Mouse (Mus musculus) G1E (cell line): ENCODE data around the gene Psmd7. TPM values are rescaled to one million over a fixed set of nuclear protein-coding genes. Genes with fewer than 3 reads are reported as not detected.

Source experiments
- ATAC-seq: 2 replicates; pipeline ENCODE4 v1.8.0; 2016; ENCODE audit warnings: mild to moderate bottlenecking; ENCODE audit not compliant: insufficient number of reproducible peaks, poor library complexity, low FRiP score, severe bottlenecking; ENCODE audit errors: extremely low read depth
- DNase-seq: peaks from one replicate; pipeline ENCODE4 v3.0.0; 2012; ENCODE audit warnings: low spot score
- H3K27me3 ChIP-seq: 2 replicates; pipeline ENCODE4 v1.6.1; 2012; ENCODE audit warnings: mild to moderate bottlenecking, low read length, inconsistent platforms; ENCODE audit not compliant: insufficient read depth
- H3K36me3 ChIP-seq: replicated peaks from 2 replicates; pipeline ENCODE3; 2012; ENCODE audit warnings: mild to moderate bottlenecking, inconsistent platforms
- H3K4me1 ChIP-seq: 2 replicates; pipeline ENCODE4 v1.6.1; 2012; ENCODE audit warnings: low read depth, low read length, inconsistent platforms, mixed read lengths; ENCODE audit not compliant: insufficient read depth
- H3K4me3 ChIP-seq: 2 replicates; pipeline ENCODE4 v1.5.1; 2012; ENCODE audit warnings: low read depth, mild to moderate bottlenecking, inconsistent platforms, low read length, moderate library complexity, mixed read lengths
- H3K9me3 ChIP-seq: replicated peaks from 2 replicates; pipeline ENCODE4 v1.6.1; 2012; ENCODE audit warnings: inconsistent platforms
- CTCF ChIP-seq: IDR thresholded peaks from 2 replicates; pipeline ENCODE4 v1.5.1; 2012; ENCODE audit warnings: low read depth, low read length, inconsistent platforms, mixed read lengths
- GATA1 ChIP-seq: IDR thresholded peaks from 2 replicates; pipeline ENCODE4 v1.6.1; 2012; ENCODE audit warnings: borderline replicate concordance, low read length, inconsistent platforms, mixed read lengths
- GATA2 ChIP-seq: IDR thresholded peaks from 2 replicates; pipeline ENCODE4 v1.6.1; 2012; ENCODE audit warnings: low read depth, low read length, inconsistent platforms, borderline replicate concordance
- POLR2AphosphoS5 ChIP-seq: IDR thresholded peaks from 2 replicates; pipeline ENCODE4 v1.6.1; 2012; ENCODE audit warnings: low read depth, low read length, inconsistent platforms; ENCODE audit not compliant: insufficient replicate concordance
- TAL1 ChIP-seq: conservative IDR thresholded peaks from 2 replicates; pipeline ENCODE4 v1.6.1; 2012; ENCODE audit warnings: low read depth, low read length, inconsistent platforms, mixed read lengths
- polyA plus RNA-seq: library from polyadenylated mRNA; stranded (reverse); fragments of >175 nt; gene quantifications from 2 replicates; pipeline ENCODE4 v1.2.3, GENCODE M21; 2012
- total RNA-seq, 2 experiments: library from RNA; stranded (forward) in 1 of 2; stranded (reverse) in 1 of 2; fragments of 200-1000 nt in 1 of 2; fragments of >200 nt in 1 of 2; fragmentation: Nextera tagmentation in 1 of 2; gene quantifications; 2 replicates each; pipeline ENCODE4 v1.2.3; 2014 to 2017

The Psmd7 gene
- total and polyA plus RNA-seq, 3 experiments: 41.9 to 143 (median 75.0) TPM

DNA sequence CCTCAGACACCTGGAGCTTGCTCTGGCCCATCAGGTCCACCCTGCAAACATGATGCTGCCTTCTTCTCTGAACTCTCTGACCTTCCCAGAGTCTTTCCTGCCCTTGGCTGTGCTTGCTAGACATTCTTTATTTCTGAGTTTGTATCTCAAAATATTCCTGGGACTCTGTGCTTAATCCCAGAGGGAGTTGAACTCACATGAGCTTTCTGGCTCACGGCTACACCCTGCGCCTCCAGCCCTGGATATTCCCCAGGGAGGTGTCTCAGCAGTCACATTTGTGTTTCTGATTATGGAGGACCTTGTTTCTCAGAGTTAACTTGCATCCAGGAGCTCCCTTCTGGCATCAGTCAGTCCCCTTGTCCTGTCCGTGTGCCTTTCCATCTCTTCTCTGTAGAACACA is 46.1 kb downstream of the Psmd7 start:
- peaks cover 6% of the 10 kb centered on the region; the same call in 1 of the 2 replicates for H3K4me1 ChIP-seq
- H3K4me3 ChIP-seq: no peak overlapping the region
- ATAC-seq (no peak), DNase-seq (no peak)
- no peaks in the 10 kb centered on the region for H3K27me3 ChIP-seq
- no peak for TF ChIP-seq GATA2
- no peak for TF ChIP-seq TAL1
- TF ChIP-seq POLR2AphosphoS5: no peak
- TF ChIP-seq CTCF: no peak
- TF ChIP-seq GATA1: no peak
- H3K36me3 ChIP-seq: peaks cover 92% of the 10 kb centered on the region
- no peaks in the 10 kb centered on the region for H3K9me3 ChIP-seq

- Histone ChIP-seq H3K36me3 (peaks cover 90% of the 10 kb centered on the region), H3K4me1 (0 out of 2 replicates have a peak, but pooled peaks cover 3% of the 10 kb centered on the region), H3K9me3 (no peaks in the 10 kb centered on the region), H3K27me3 (no peaks in the 10 kb centered on the region), H3K4me3 (no peak overlapping the region)
- ATAC-seq (no peak), DNase-seq (no peak)
- TF ChIP-seq CTCF (no peak), POLR2AphosphoS5 (no peak)
These were observed 46.9 kb downstream of the Psmd7 start for GRCm38 (mm10) chr8:107541369-107541768.

- Histone ChIP-seq H3K27me3 (no peaks in the 10 kb centered on the region), H3K4me3 (no peak overlapping the region), H3K36me3 (peaks cover 89% of the 10 kb centered on the region), H3K4me1 (0 out of 2 replicates have a peak, but pooled peaks cover 3% of the 10 kb centered on the region), H3K9me3 (no peaks in the 10 kb centered on the region)
- DNase-seq (no peak), ATAC-seq (no peak)
- no peak for TF ChIP-seq GATA1
- TF ChIP-seq CTCF: no peak
- no peak for TF ChIP-seq POLR2AphosphoS5
- no peak for TF ChIP-seq TAL1
- TF ChIP-seq GATA2: no peak
These were observed 47.6 kb downstream of the Psmd7 start for GRCm38 (mm10) chr8:107540623-107541022.

DNA sequence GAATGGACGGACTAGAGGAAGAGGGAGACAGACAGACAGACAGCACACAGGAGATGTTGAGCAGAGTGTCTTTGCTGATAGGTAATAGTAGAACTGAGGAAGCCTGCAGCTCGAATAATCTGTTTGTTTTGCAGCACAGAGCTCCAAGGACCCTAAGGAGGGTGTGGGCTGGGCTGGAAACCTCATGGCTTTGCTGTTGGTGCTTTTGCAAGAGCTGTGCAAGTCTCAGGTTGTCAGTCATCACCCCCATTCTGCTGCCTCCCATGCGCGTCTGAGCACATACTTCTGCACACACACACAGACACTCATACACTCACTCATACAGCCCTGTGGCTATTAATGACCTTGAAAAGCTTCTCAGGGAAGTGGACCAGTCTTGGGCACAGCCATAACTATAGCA is 50.8 kb downstream of the Psmd7 start:
- Histone ChIP-seq H3K4me1 (0 out of 2 replicates have a peak, but pooled peaks cover 3% of the 10 kb centered on the region), H3K9me3 (no peaks in the 10 kb centered on the region), H3K36me3 (peaks cover 89% of the 10 kb centered on the region), H3K27me3 (no peaks in the 10 kb centered on the region), H3K4me3 (no peak overlapping the region)
- ATAC-seq (no peak), DNase-seq (no peak)
- TF ChIP-seq GATA1: no peak
- no peak for TF ChIP-seq TAL1
- no peak for TF ChIP-seq GATA2
- TF ChIP-seq CTCF: no peak

Other genes starting within 250 kb of the Psmd7 start
- gene Nqo1, start 185.3 kb downstream of the Psmd7 start, total RNA-seq (2014; fragmentation: Nextera tagmentation): 3.2 and 5.6 TPM in 2 replicates
- 13.2 and 13.4 TPM in 2 replicates for gene Nqo1, start 185.3 kb downstream of the Psmd7 start, total RNA-seq (2017)
- 0.25 and 0.35 TPM in 2 replicates for gene Nqo1, start 185.3 kb downstream of the Psmd7 start, polyA plus RNA-seq
- gene Nob1, start 163.4 kb downstream of the Psmd7 start, total RNA-seq (2014; fragmentation: Nextera tagmentation): 58.9 and 59.1 TPM in 2 replicates
- gene Nob1, start 163.4 kb downstream of the Psmd7 start, total RNA-seq (2017): 37.3 and 46.0 TPM in 2 replicates
- gene Nob1, start 163.4 kb downstream of the Psmd7 start, polyA plus RNA-seq: 57.2 and 76.6 TPM in 2 replicates
- 65.9 and 77.5 TPM in 2 replicates for gene Wwp2, start 152.1 kb downstream of the Psmd7 start, total RNA-seq (2014; fragmentation: Nextera tagmentation)
- gene Wwp2, start 152.1 kb downstream of the Psmd7 start, total RNA-seq (2017): 62.3 and 71.4 TPM in 2 replicates
- gene Wwp2, start 152.1 kb downstream of the Psmd7 start, polyA plus RNA-seq: 42.7 and 45.7 TPM in 2 replicates